Mouse (Mus musculus): ENCODE results near the gene Kcnh7. TPM values are rescaled to one million over a fixed set of nuclear protein-coding genes. Genes with fewer than 3 reads are reported as not detected.

Kcnh7 gene
- total RNA-seq (2021), result 0.07 and 0.30 TPM in 2 replicates
- long read RNA-seq, experiment 1, result 0 reads
- long read RNA-seq, experiment 2, result 0 reads

DNA sequence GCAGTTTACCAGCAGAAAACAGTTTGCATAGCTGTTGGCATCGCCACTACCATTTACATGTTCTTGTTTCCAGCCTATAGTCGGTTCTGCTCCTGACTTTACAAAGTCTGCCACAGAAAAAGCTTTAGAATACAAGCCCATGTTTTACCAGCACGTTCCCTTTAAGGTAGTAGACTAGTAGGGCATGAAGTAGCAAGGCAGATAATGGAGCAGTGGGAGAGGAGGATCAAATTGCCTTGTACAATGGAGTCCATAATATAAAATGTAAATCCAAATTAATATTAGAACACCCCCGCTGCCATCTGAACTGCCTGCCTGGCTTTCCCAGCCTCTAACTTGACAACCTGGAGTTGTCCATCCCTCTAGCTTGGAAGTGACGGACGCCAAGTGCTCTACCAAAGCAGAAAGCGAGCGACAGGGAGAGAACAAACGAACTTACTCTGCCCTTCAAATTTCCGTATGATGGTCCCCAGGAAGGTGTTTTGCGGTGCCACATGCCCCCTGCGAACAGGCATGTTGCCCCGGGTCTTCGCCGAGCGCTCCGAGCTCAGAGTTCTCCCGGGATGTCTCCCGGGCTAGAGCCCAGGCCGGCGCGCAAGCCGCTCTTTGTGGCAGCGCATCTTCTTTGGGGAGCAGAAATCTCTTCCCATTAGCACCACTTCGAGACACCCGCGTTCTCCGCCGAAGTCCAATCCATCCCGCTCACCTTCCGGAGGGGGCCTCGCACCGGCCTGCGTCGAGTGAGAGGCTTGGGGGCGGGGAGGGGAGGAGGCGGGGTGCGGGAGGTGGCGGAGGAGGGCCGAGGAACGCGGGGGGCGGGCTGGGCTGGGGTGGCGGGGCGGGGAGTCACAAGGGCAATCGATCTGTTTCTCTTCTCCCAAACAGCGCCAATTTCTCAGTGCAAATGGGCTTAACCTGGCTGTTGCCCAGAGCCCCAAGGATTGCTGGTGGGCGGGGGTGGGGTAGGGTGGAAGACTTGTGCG is at the start of gene Kcnh7:
Gene Kcnh7, minus strand, starts transcription at position 725 of the 983 bp plus-strand sequence.
- peak; percentile 2 for DNase-seq

DNA sequence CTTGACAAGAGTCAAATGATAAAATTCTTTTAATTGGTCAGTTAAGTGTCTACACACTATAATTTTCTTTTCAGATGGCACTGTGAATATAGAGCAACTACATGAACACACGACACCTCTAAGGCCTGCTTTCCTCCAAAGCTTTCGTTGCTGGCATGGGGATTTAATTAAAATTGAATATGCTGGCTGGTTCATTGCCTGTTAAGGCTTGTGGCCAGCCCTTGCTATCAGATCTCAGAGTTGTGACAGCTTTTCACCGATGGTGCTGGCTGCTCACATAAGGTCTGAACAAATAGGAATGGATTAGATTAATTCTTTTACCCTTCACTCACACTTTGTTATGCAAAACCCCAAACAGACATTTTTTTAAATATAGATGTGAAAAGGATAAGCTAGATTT is 23.3 kb upstream of the Kcnh7 start:
- no peak for DNase-seq

GRCm38 (mm10) chr2:63186014-63186413 is 1.9 kb upstream of the Kcnh7 start:
- peak; percentile 25 for DNase-seq

DNA sequence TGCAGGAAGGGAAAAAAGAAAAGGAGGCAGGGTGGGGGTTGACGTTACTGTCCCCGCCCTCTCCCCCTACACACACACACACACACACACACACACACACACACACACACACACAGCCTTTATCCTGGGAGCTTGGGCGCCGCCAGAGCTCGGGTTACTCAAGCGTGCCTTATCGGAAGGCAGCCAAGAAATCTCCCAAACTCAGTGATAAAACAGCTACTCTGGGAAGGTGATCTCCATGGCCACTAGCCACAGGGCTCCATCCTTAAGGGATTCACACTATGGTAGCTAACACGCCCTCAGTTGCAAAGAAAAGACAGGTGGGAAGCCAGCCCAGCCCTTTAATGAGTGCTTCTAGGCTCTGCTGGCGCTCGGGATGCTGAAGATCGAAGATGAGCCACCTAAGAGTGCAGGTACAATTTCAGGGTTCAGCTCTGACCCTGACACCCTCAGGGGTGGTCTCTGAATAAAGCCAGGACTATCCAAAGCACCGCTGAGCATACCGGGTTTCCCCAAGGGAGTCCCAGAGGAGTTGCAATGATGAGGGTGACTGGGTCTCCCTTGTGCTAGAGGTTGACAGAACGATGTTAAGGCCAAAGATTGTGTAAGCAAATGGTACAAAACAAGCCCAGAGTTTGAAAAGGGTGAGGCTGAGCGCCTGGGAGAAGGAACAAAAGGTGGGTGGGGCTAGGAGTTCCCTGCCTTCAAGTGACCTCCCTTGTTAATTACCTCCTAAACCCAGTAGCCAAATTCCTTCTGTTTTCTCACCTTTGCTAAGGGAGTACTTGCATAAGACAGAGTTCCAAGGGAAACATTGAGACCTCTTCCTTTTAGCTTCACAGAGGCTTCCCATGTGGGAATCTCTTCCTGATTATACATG is 704 bp upstream of the Kcnh7 start:
- peak; percentile 3 for DNase-seq

- DNase-seq, result no peak
Observed at GRCm38 (mm10) chr2:63153701-63154100, 30.4 kb downstream of the Kcnh7 start.

DNA sequence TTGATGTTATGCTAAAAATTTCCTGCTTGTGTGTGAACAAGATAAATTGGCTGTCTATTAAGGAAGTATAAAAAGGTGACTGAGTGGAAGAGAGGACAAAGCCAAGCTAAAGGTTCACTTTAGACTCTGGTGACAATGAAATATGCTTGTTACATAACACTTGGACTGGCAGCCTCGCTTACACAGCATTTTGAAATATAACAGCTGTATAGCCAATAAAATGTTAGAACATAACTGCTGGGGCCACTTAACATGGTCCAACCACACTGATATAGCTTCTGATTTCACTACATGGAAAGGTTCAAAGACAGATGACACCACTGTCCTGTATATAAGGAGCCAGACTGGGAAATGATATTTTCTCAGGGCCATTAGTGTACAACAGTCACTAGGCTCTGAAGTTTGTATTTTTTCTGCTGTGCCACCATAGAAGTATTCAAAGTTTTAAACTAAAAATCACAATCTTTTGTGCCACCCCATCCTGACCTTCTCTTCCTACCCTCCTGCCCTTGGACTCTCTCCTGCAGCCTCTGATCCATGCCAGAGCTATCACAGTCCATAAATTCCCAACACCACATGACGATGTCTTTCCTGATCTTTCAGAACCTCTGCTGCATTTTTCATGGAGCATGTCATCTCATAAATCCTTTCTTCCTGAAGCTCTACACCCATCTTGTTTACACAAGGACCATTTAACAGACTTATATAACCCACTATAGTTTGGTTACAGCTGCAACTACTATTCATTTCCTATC is 56.1 kb downstream of the Kcnh7 start:
- DNase-seq, result no peak

DNA sequence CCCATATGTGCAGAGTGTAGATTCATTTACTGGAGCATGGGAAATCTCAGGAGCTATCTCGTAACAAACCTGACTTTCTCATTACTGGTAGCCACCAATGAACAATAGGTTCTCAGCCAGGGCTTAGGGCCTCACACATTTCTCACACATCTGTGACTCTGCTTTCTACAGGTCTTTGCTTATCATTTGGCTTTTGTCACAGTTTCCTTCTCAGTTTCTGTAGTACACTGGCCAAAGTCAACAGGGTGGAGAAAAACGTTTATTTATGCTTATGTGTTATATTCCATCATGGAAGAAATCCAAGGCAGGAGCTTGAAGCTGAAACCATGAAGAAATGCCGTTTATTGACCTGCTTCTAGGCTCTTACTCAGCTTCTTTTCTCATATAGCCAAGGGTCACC is 63.8 kb downstream of the Kcnh7 start:
- no peak for DNase-seq

GRCm38 (mm10) chr2:63117209-63118193 is 66.6 kb downstream of the Kcnh7 start:
- no peak for DNase-seq

DNA sequence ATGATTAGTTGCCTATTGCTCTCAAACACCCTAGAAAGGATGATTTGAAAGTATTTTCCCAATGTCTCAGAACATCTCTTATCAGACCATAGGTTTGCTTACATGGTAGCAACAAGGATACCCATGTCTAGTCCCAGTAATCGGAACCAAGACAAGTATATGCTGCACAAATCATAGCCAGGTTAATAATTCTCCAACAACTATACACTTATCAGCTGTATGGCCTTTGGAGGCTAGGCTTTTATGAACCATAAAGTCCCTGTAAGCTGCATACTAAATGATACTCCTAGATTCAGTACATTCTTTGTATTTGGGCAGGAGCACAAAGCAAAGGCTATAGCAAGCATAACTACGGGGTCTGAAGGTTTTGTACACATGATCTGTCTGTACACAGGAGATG is 78.1 kb downstream of the Kcnh7 start:
- DNase-seq, result no peak

- DNase-seq, result no peak
Observed at GRCm38 (mm10) chr2:63099676-63100075, 84.4 kb downstream of the Kcnh7 start.

GRCm38 (mm10) chr2:63091775-63092174 is 92.3 kb downstream of the Kcnh7 start:
- DNase-seq, result no peak

DNA sequence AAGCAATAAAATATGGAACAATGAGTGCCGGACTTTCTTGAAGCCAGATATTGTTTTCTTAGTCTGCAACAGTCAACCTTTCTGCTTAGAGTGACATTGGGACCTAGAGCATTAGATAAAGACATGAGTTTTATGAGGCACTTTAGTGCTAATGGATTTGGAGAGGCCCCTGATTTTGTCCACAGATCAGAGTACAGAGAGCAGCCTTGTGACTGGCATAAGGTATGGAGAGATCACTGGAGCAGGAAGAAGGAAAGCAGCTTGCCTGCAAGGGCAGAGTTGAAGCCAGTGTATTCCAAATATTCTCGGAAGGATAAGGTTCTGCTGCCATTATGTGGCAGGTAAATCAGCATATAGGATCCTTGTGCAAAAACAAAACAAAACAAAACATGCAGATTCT is 93.6 kb downstream of the Kcnh7 start:
- DNase-seq, result no peak

GRCm38 (mm10) chr2:63058386-63058785 is 125.7 kb downstream of the Kcnh7 start:
- DNase-seq, result no peak

- DNase-seq, result no peak
Observed at GRCm38 (mm10) chr2:63049884-63050283, 134.2 kb downstream of the Kcnh7 start.

- no peak for DNase-seq
Observed at GRCm38 (mm10) chr2:63039718-63040117, 144.4 kb downstream of the Kcnh7 start.

- no peak for DNase-seq
Observed at GRCm38 (mm10) chr2:63014909-63015308, 169.2 kb downstream of the Kcnh7 start.

DNA sequence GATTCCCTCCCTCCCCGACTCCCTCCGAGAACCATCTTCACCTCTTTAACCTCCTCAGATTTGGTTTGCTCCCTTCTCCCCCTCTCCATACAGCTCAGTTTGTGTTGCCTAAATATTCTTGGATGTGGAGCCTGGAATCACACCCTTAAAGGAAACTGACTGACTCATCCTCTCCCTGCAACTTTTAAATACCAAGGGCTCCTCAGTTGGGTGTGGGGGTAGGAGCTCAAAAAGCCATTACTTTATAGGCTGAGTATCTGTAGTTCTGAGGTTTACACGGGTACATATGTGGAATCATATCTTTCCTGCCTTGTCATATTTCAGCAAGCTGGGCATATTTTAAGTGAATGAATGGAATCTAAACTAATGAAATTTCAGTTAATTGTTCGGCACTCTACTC is 174.9 kb downstream of the Kcnh7 start:
- DNase-seq, result no peak

DNA sequence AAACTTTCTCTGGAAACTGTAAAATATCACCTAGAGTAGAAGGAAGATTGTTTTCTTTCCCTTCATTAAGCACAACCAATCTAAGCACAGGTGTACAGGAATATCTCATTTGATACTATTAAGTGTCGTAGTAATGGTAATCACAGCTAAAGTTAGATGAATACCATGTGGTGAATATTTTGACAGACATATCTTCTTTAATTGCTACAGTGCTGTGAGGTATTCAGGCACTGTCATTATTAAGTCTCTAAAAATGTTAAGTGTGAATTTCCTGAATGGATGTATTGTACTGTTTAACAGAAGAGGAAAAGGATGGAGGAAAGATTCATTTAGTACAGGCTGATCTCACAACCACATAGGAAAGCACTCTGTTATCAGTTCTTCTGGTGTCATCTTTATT is 181.3 kb downstream of the Kcnh7 start:
- no peak for DNase-seq

- no peak for DNase-seq
Observed at GRCm38 (mm10) chr2:62997692-62998091, 186.4 kb downstream of the Kcnh7 start.

- no peak for DNase-seq
Observed at GRCm38 (mm10) chr2:62988616-62989015, 195.5 kb downstream of the Kcnh7 start.

GRCm38 (mm10) chr2:62983936-62984335 is 200.2 kb downstream of the Kcnh7 start:
- DNase-seq, result no peak
